Mouse (Mus musculus) midbrain, embryonic 16.5 days (tissue): ENCODE measurements around the gene Erlin1. TPM values are rescaled to one million over a fixed set of nuclear protein-coding genes. Genes with fewer than 3 reads are reported as not detected.

Experiments used
- ATAC-seq: fragments of 200-750 bp; cut with Nextera tagmentation; 2 replicates; pipeline ENCODE4 v1.8.0; 2017; ENCODE audit warnings: moderate TSS enrichment
- H3K27ac ChIP-seq: fragments of 300-500 bp; sonication (generic); 2 replicates; pipeline ENCODE4 v1.5.1; 2014; ENCODE audit warnings: mild to moderate bottlenecking, low read length, mixed read lengths
- H3K27me3 ChIP-seq: fragments of 300-500 bp; sonication (generic); 2 replicates; pipeline ENCODE4 v1.6.1; 2014; ENCODE audit warnings: low read depth, low read length, mixed read lengths; ENCODE audit not compliant: control insufficient read depth, insufficient read depth
- H3K36me3 ChIP-seq: fragments of 300-500 bp; sonication (generic); 2 replicates; pipeline ENCODE4 v1.6.1; 2014; ENCODE audit warnings: mild to moderate bottlenecking, low read length, moderate library complexity, mixed read lengths; ENCODE audit not compliant: control insufficient read depth, insufficient read depth
- H3K4me1 ChIP-seq: fragments of 300-500 bp; sonication (generic); 2 replicates; pipeline ENCODE4 v1.6.1; 2014; ENCODE audit warnings: mild to moderate bottlenecking, low read length, mixed read lengths; ENCODE audit not compliant: control insufficient read depth, insufficient read depth
- H3K4me2 ChIP-seq: fragments of 300-500 bp; sonication (generic); 2 replicates; pipeline ENCODE4 v1.6.1; 2014; ENCODE audit warnings: mild to moderate bottlenecking, low read length, mixed read lengths
- H3K4me3 ChIP-seq: fragments of 300-500 bp; sonication (generic); 2 replicates; pipeline ENCODE4 v1.5.1; 2014; ENCODE audit warnings: low read depth, mild to moderate bottlenecking, low read length, moderate library complexity, mixed read lengths
- H3K9ac ChIP-seq: fragments of 300-500 bp; sonication (generic); 2 replicates; pipeline ENCODE4 v1.6.1; 2014; ENCODE audit warnings: low read depth, low read length, mixed read lengths
- H3K9me3 ChIP-seq: fragments of 300-500 bp; sonication (generic); replicated peaks from 2 replicates; pipeline ENCODE4 v1.6.1; 2014; ENCODE audit warnings: mild to moderate bottlenecking, low read length, mixed read lengths; ENCODE audit not compliant: control insufficient read depth, poor library complexity, severe bottlenecking
- WGBS: fragments of 180-500 bp; shearing (Covaris S2); extraction: QIAGEN DNeasy Blood & Tissue Kit; methylation state at CpG from one replicate; pipeline ENCODE4 v1.1.7; 2014; 5-methylcytosine and 5-hydroxymethylcytosine counted together
- polyA plus RNA-seq: library from polyadenylated mRNA; unstranded; fragments of >200 nt; fragmentation: Nextera tagmentation; extraction: Ambion mirVana; gene quantifications from 2 replicates; pipeline ENCODE4 v1.2.1, GENCODE M21; 2015

The Erlin1 gene
- polyA plus RNA-seq, 1 experiment from 2014 or later = 24.4 TPM

GRCm38 (mm10) chr19:44068232-44068631 is 1.4 kb downstream of the Erlin1 start:
- Histone ChIP-seq H3K9me3 (no peaks in the 10 kb centered on the region), H3K4me1 (peaks cover 15% of the 10 kb centered on the region), H3K4me2 (peak overlapping the region; percentile 87), H3K27ac (no peak overlapping the region), H3K36me3 (no peaks in the 10 kb centered on the region), H3K4me3 (peak overlapping the region; percentile 86; the same call in 1 of the 2 replicates), H3K9ac (no peak overlapping the region), H3K27me3 (no peaks in the 10 kb centered on the region)
- no peak for ATAC-seq
- WGBS = 86% methylated on average over 4 of the region's 4 CpGs

- H3K4me2 ChIP-seq = no peak overlapping the region
- H3K9me3 ChIP-seq = no peaks in the 10 kb centered on the region
- H3K27me3 ChIP-seq = no peaks in the 10 kb centered on the region
- H3K9ac ChIP-seq = no peak overlapping the region
- H3K36me3 ChIP-seq = 0 out of 2 replicates have a peak, but pooled peaks cover 2% of the 10 kb centered on the region
- no peak for ATAC-seq
- no peak overlapping the region for H3K4me3 ChIP-seq
- no peak overlapping the region for H3K27ac ChIP-seq
- 85% methylated on average over 9 of the region's 9 CpGs for WGBS
- H3K4me1 ChIP-seq = peaks cover 15% of the 10 kb centered on the region
Measured at GRCm38 (mm10) chr19:44067323-44068049, 2.1 kb downstream of the Erlin1 start.

- no peaks in the 10 kb centered on the region for H3K9me3 ChIP-seq
- no peak for ATAC-seq
- H3K36me3 ChIP-seq = peaks cover 12% of the 10 kb centered on the region; the same call in 1 of the 2 replicates
- no peak overlapping the region for H3K27ac ChIP-seq
- 94% methylated on average over 2 of the region's 2 CpGs for WGBS
- no peak overlapping the region for H3K9ac ChIP-seq
- no peak overlapping the region for H3K4me2 ChIP-seq
- H3K4me3 ChIP-seq = no peak overlapping the region
- H3K27me3 ChIP-seq = no peaks in the 10 kb centered on the region
- H3K4me1 ChIP-seq = peaks cover 15% of the 10 kb centered on the region
Measured at GRCm38 (mm10) chr19:44064734-44065133, 4.9 kb downstream of the Erlin1 start.

- no peak overlapping the region for H3K4me3 ChIP-seq
- H3K9ac ChIP-seq = no peak overlapping the region
- no peak overlapping the region for H3K27ac ChIP-seq
- H3K27me3 ChIP-seq = no peaks in the 10 kb centered on the region
- peaks cover 15% of the 10 kb centered on the region; the same call in 1 of the 2 replicates for H3K36me3 ChIP-seq
- H3K9me3 ChIP-seq = no peaks in the 10 kb centered on the region
- H3K4me1 ChIP-seq = peaks cover 14% of the 10 kb centered on the region
- no peak for ATAC-seq
- H3K4me2 ChIP-seq = no peak overlapping the region
- 96% methylated on average over 7 of the region's 7 CpGs for WGBS
Measured at GRCm38 (mm10) chr19:44063773-44064172, 5.8 kb downstream of the Erlin1 start.

GRCm38 (mm10) chr19:44060226-44060625 is 9.4 kb downstream of the Erlin1 start:
- peaks cover 19% of the 10 kb centered on the region for H3K36me3 ChIP-seq
- no peak for ATAC-seq
- H3K4me1 ChIP-seq = no peaks in the 10 kb centered on the region
- no peak overlapping the region for H3K4me2 ChIP-seq
- H3K27ac ChIP-seq = no peak overlapping the region
- H3K4me3 ChIP-seq = no peak overlapping the region
- H3K9ac ChIP-seq = no peak overlapping the region
- 96% methylated on average over 3 of the region's 3 CpGs for WGBS
- H3K27me3 ChIP-seq = no peaks in the 10 kb centered on the region
- no peaks in the 10 kb centered on the region for H3K9me3 ChIP-seq

- H3K9me3 ChIP-seq = no peaks in the 10 kb centered on the region
- no peaks in the 10 kb centered on the region for H3K27me3 ChIP-seq
- H3K4me3 ChIP-seq = no peak overlapping the region
- H3K4me1 ChIP-seq = no peaks in the 10 kb centered on the region
- no peak overlapping the region for H3K4me2 ChIP-seq
- no peak for ATAC-seq
- H3K9ac ChIP-seq = no peak overlapping the region
- peaks cover 8% of the 10 kb centered on the region for H3K36me3 ChIP-seq
- no peak overlapping the region for H3K27ac ChIP-seq
- WGBS = 80% methylated on average over 4 of the region's 4 CpGs
Measured at GRCm38 (mm10) chr19:44055173-44055826, 14.3 kb downstream of the Erlin1 start.

GRCm38 (mm10) chr19:44050388-44050787 is 19.2 kb downstream of the Erlin1 start:
- Histone ChIP-seq H3K27me3 (no peaks in the 10 kb centered on the region), H3K4me3 (no peak overlapping the region), H3K9ac (no peak overlapping the region), H3K27ac (no peak overlapping the region), H3K4me1 (no peaks in the 10 kb centered on the region), H3K9me3 (no peaks in the 10 kb centered on the region), H3K4me2 (no peak overlapping the region), H3K36me3 (peaks cover 8% of the 10 kb centered on the region)
- 90% methylated on average over 4 of the region's 4 CpGs for WGBS
- ATAC-seq = no peak

- no peaks in the 10 kb centered on the region for H3K4me1 ChIP-seq
- no peaks in the 10 kb centered on the region for H3K9me3 ChIP-seq
- no peak for ATAC-seq
- H3K27ac ChIP-seq = no peak overlapping the region
- 60% methylated on average over 3 of the region's 3 CpGs for WGBS
- H3K4me2 ChIP-seq = no peak overlapping the region
- no peaks in the 10 kb centered on the region for H3K27me3 ChIP-seq
- H3K4me3 ChIP-seq = no peak overlapping the region
- H3K36me3 ChIP-seq = peaks cover 6% of the 10 kb centered on the region
- no peak overlapping the region for H3K9ac ChIP-seq
Measured at GRCm38 (mm10) chr19:44049282-44049681, 20.3 kb downstream of the Erlin1 start.

GRCm38 (mm10) chr19:44045847-44046246 is 23.7 kb downstream of the Erlin1 start:
- H3K4me2 ChIP-seq = no peak overlapping the region
- peaks cover 6% of the 10 kb centered on the region for H3K36me3 ChIP-seq
- H3K4me1 ChIP-seq = no peaks in the 10 kb centered on the region
- no peak for ATAC-seq
- H3K9me3 ChIP-seq = no peaks in the 10 kb centered on the region
- no peak overlapping the region for H3K27ac ChIP-seq
- H3K4me3 ChIP-seq = no peak overlapping the region
- 84% methylated on average over 3 of the region's 3 CpGs for WGBS
- H3K9ac ChIP-seq = no peak overlapping the region
- no peaks in the 10 kb centered on the region for H3K27me3 ChIP-seq
